Mouse (Mus musculus) CH12.LX (cell line): Measurements from ENCODE around the gene Hlx. TPM values are rescaled to one million over a fixed set of nuclear protein-coding genes. Genes with fewer than 3 reads are reported as not detected.

ENCODE experiments used
- DNase-seq: peaks from one replicate; pipeline ENCODE4 v3.0.0-alpha.2; 2013; ENCODE audit errors: extremely low read depth
- H3K27ac ChIP-seq: 2 replicates; pipeline ENCODE4 v1.5.1; 2012; ENCODE audit warnings: low read depth, mild to moderate bottlenecking, control low read depth, moderate library complexity; ENCODE audit not compliant: insufficient read depth
- H3K27me3 ChIP-seq: replicated peaks from 2 replicates; pipeline ENCODE3; 2012; ENCODE audit warnings: inconsistent platforms
- H3K36me3 ChIP-seq, 2 experiments: replicated peaks in 1 of 2; 2 replicates each; pipeline versions ENCODE3 to v1.6.1; 2012; ENCODE audit warnings: inconsistent platforms in 1 of 2, low read length in 1 of 2, mild to moderate bottlenecking in 1 of 2, mixed read lengths in 1 of 2, moderate library complexity in 1 of 2; ENCODE audit not compliant: control insufficient read depth in 1 of 2, insufficient read depth in 1 of 2
- H3K4me1 ChIP-seq, 2 experiments: 2 replicates each; pipeline ENCODE4 v1.6.1; 2012; ENCODE audit warnings: inconsistent platforms in 1 of 2, moderate library complexity in 1 of 2; ENCODE audit not compliant: insufficient read depth in 2 of 2, control insufficient read depth in 1 of 2
- H3K4me2 ChIP-seq: 2 replicates; pipeline ENCODE4 v1.6.1; 2012; ENCODE audit warnings: low read depth, mild to moderate bottlenecking, control low read depth; ENCODE audit not compliant: poor library complexity, insufficient read depth, severe bottlenecking
- H3K4me3 ChIP-seq, 3 experiments: fragments of 150-350 bp in 1 of 3; sonication (generic) in 1 of 3; replicated peaks in 1 of 3; 2 replicates each; pipeline versions ENCODE3 to v1.5.1; 2011 to 2012; ENCODE audit warnings: low read depth in 2 of 3, low read length in 2 of 3, mild to moderate bottlenecking in 2 of 3, moderate library complexity in 2 of 3, control low read depth in 1 of 3, improper control_type of control experiment in 1 of 3, inconsistent platforms in 1 of 3, mixed read lengths in 1 of 3; ENCODE audit not compliant: poor library complexity in 1 of 3
- H3K79me2 ChIP-seq: replicated peaks from 2 replicates; pipeline ENCODE4 v1.6.1; 2012; ENCODE audit warnings: mild to moderate bottlenecking, moderate library complexity; ENCODE audit not compliant: control insufficient read depth, poor library complexity, insufficient read depth, severe bottlenecking; ENCODE audit errors: extremely low read depth
- H3K9ac ChIP-seq: 2 replicates; pipeline ENCODE4 v1.6.1; 2012; ENCODE audit warnings: low read depth, mild to moderate bottlenecking, control low read depth, moderate library complexity; ENCODE audit not compliant: insufficient read depth
- H3K9me3 ChIP-seq: replicated peaks from 2 replicates; pipeline ENCODE3; 2012; ENCODE audit warnings: low read length, inconsistent platforms, mixed read lengths
- BHLHE40 ChIP-seq: IDR thresholded peaks from 2 replicates; pipeline ENCODE4 v1.6.1; 2011; ENCODE audit warnings: mild to moderate bottlenecking, low read depth, low read length, improper control_type of control experiment
- CHD1 ChIP-seq: IDR thresholded peaks from 2 replicates; pipeline ENCODE4 v1.6.1; 2012; ENCODE audit warnings: low read depth, low read length, improper control_type of control experiment, inconsistent platforms
- CTCF ChIP-seq, 2 experiments: IDR thresholded peaks in 1 of 2; conservative IDR thresholded peaks in 1 of 2; 2 replicates each; pipeline ENCODE4 v1.5.1; 2011 to 2012; ENCODE audit warnings: low read depth in 2 of 2, low read length in 2 of 2, improper control_type of control experiment in 1 of 2, inconsistent platforms in 1 of 2, mild to moderate bottlenecking in 1 of 2, moderate library complexity in 1 of 2
- KAT2A ChIP-seq: IDR thresholded peaks from 2 replicates; pipeline ENCODE4 v1.6.1; 2012; ENCODE audit warnings: low read length, improper control_type of control experiment, inconsistent platforms; ENCODE audit not compliant: insufficient replicate concordance
- MAFK ChIP-seq: IDR thresholded peaks from 2 replicates; pipeline ENCODE4 v1.6.1; 2011; ENCODE audit warnings: low read length, improper control_type of control experiment; ENCODE audit not compliant: insufficient replicate concordance
- MAZ ChIP-seq: IDR thresholded peaks from 2 replicates; pipeline ENCODE4 v1.6.1; 2012; ENCODE audit warnings: low read depth, mild to moderate bottlenecking, inconsistent platforms, low read length, improper control_type of control experiment, moderate library complexity
- MXI1 ChIP-seq: IDR thresholded peaks from 2 replicates; pipeline ENCODE4 v1.6.1; 2011; ENCODE audit warnings: mild to moderate bottlenecking, low read depth, low read length, improper control_type of control experiment
- MYC ChIP-seq: IDR thresholded peaks from 2 replicates; pipeline ENCODE4 v1.6.1; 2011; ENCODE audit warnings: low read depth, mild to moderate bottlenecking, improper control_type of control experiment, low read length
- NELFE ChIP-seq: IDR thresholded peaks from 2 replicates; pipeline ENCODE4 v1.6.1; 2011; ENCODE audit warnings: low read depth, low read length, improper control_type of control experiment
- PAX5 ChIP-seq: IDR thresholded peaks from 2 replicates; pipeline ENCODE4 v1.6.1; 2012; ENCODE audit warnings: low read length, inconsistent platforms, mixed read lengths
- POLR2A ChIP-seq: IDR thresholded peaks from 2 replicates; pipeline ENCODE4 v1.6.1; 2011; ENCODE audit warnings: low read depth, mild to moderate bottlenecking, improper control_type of control experiment, low read length
- RAD21 ChIP-seq: IDR thresholded peaks from 2 replicates; pipeline ENCODE4 v1.6.1; 2011; ENCODE audit warnings: low read depth, mild to moderate bottlenecking, low read length, improper control_type of control experiment, moderate library complexity
- SMC3 ChIP-seq: IDR thresholded peaks from 2 replicates; pipeline ENCODE4 v1.6.1; 2011; ENCODE audit warnings: low read depth, low read length, improper control_type of control experiment
- USF2 ChIP-seq: conservative IDR thresholded peaks from 2 replicates; pipeline ENCODE4 v1.6.1; 2011; ENCODE audit warnings: low read depth, low read length, improper control_type of control experiment
- ZC3H11A ChIP-seq: IDR thresholded peaks from 2 replicates; pipeline ENCODE4 v1.6.1; 2012; ENCODE audit warnings: low read depth, mild to moderate bottlenecking, inconsistent platforms, low read length, improper control_type of control experiment
- ZNF384 ChIP-seq: IDR thresholded peaks from 2 replicates; pipeline ENCODE4 v1.6.1; 2012; ENCODE audit warnings: low read depth, low read length, improper control_type of control experiment, inconsistent platforms
- dilution Hi-C: fragments of 300-500 bp; cut with MboI; formaldehyde crosslinking; loops from 2 replicates; pipeline ENCODE4 v1.14.3; 2020; ENCODE audit warnings: low sequenced_read_pairs; ENCODE audit not compliant: extremely low pct_unique_long_range_greater_than_20kb, extremely low pct_ligation_motif_present
- in situ Hi-C: fragments of 300-500 bp; cut with MboI; formaldehyde crosslinking; loops from 3 replicates; pipeline ENCODE4 v1.14.3; 2019; ENCODE audit warnings: low sequenced_read_pairs, low pct_ligation_motif_present, low pct_unique_long_range_greater_than_20kb, mixed read lengths
- polyA plus RNA-seq: library from polyadenylated mRNA; unstranded; fragments of >175 nt; gene quantifications from 2 replicates; pipeline ENCODE4 v1.2.1, GENCODE M21; 2012; ENCODE audit warnings: low read depth; ENCODE audit not compliant: insufficient read length
- total RNA-seq, 2 experiments: library from RNA; depleted of rRNA; stranded (reverse); fragments of 300-350 nt in 1 of 2; fragments of >200 nt in 1 of 2; gene quantifications; 2 replicates each; pipeline ENCODE4 v1.2.3; 2012 to 2014

Hlx gene
- total and polyA plus RNA-seq, 3 experiments = 0.34 to 1.1 (median 0.64) TPM

GRCm38 (mm10) chr1:184704901-184705300 lies 27.5 kb downstream of the Hlx start:
- DNase-seq = no peak
- Histone ChIP-seq H3K9ac (no peak overlapping the region), H3K27me3 (no peaks in the 10 kb centered on the region), H3K4me3 (no peak overlapping the region), H3K4me1 (no peaks in the 10 kb centered on the region), H3K79me2 (no peaks in the 10 kb centered on the region), H3K4me2 (no peak overlapping the region), H3K27ac (no peak overlapping the region), H3K36me3 (no peaks in the 10 kb centered on the region), H3K9me3 (no peaks in the 10 kb centered on the region)
- TF ChIP-seq MXI1 (no peak), POLR2A (no peak), CTCF (conservative IDR thresholded peaks at IDR 0.05 in 1 of 2, IDR thresholded peaks at IDR 0.05 in 1 of 2; ENCODE audit: low read depth in 2 of 2, low read length in 2 of 2) (no peak), MAFK (no peak), USF2 (no peak), BHLHE40 (no peak), KAT2A (no peak), MYC (no peak), ZNF384 (no peak), PAX5 (no peak), ZC3H11A (no peak), MAZ (no peak)
- dilution Hi-C loops = no loop called here
- in situ Hi-C loops = no loop called here

GRCm38 (mm10) chr1:184699295-184699694 lies 33.1 kb downstream of the Hlx start:
- Histone ChIP-seq H3K4me2 (no peak overlapping the region), H3K4me1 (no peaks in the 10 kb centered on the region), H3K9me3 (peaks cover 2% of the 10 kb centered on the region), H3K36me3 (no peaks in the 10 kb centered on the region), H3K27me3 (no peaks in the 10 kb centered on the region), H3K4me3 (no peak overlapping the region), H3K9ac (no peak overlapping the region), H3K27ac (no peak overlapping the region), H3K79me2 (no peaks in the 10 kb centered on the region)
- peak; percentile 12 for DNase-seq
- dilution Hi-C loops (no loop called here), in situ Hi-C loops (no loop called here)
- TF ChIP-seq NELFE = no peak
- no peak for TF ChIP-seq BHLHE40
- TF ChIP-seq MXI1 = no peak
- peak; percentile 31 to 71; a peak in 2 of 4 replicates for TF ChIP-seq CTCF (conservative IDR thresholded peaks at IDR 0.05 in 1 of 2, IDR thresholded peaks at IDR 0.05 in 1 of 2; ENCODE audit: low read depth in 2 of 2, low read length in 2 of 2)
- peak; percentile 55 for TF ChIP-seq RAD21
- TF ChIP-seq SMC3 = peak; percentile 79

GRCm38 (mm10) chr1:184695451-184695850 lies 37.0 kb downstream of the Hlx start:
- H3K36me3 ChIP-seq = no peaks in the 10 kb centered on the region
- H3K27ac ChIP-seq = no peak overlapping the region
- H3K79me2 ChIP-seq = no peaks in the 10 kb centered on the region
- TF ChIP-seq ZNF384 = 0 out of 2 replicates have a peak, but pooled peaks have one; percentile 16
- TF ChIP-seq CHD1 = no peak
- DNase-seq = no peak
- no peak overlapping the region for H3K4me2 ChIP-seq
- dilution Hi-C loops = no loop called here
- H3K27me3 ChIP-seq = no peaks in the 10 kb centered on the region
- in situ Hi-C loops = no loop called here
- peaks cover 2% of the 10 kb centered on the region for H3K9me3 ChIP-seq
- no peak overlapping the region for H3K9ac ChIP-seq
- H3K4me1 ChIP-seq = peaks cover 0 to 10% of the 10 kb centered on the region in 2 experiments; a peak in 2 of 4 replicates
- H3K4me3 ChIP-seq = no peak overlapping the region
